Mouse (Mus musculus) cerebral cortex, adult 2 months (tissue): ENCODE results near the gene Uck1.

Experiments
- WGBS: fragments of 180-500 bp; shearing (Covaris S2); methylation state at CpG from one replicate; pipeline ENCODE4 v1.1.7; 2018; 5-methylcytosine and 5-hydroxymethylcytosine counted together

Uck1 gene

DNA sequence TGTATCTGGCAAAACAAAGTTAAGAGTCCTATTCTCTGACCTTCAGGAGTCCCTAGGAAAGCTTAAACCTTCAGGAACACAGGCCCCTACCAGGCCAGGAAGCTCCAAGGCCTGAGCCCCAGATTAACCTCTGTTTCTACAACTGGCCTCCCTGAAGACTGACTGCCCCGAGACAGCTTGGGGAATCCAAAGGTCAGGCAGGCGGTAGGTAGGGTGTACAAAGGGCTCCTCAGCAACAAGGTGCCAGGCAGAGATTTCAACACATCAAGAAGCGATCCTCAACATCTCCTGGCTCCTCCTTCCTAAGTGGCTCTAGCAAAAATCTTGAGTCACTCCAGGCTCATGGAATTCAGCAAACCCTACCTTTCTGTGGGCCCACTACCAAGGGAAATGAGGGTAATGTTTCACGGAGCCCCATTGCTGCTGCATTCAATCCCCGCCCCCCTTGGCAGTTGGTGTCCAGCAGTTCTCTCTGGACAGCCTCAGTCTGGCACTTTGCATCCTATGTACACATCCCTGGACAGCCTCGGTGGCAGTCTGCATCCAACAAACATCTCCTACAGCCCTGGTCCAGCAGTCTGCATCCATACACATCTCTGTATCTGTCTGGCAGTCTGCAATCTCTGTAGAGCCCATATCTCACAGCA is 949 bp downstream of the Uck1 start:
- 52% methylated on average over 6 of the region's 6 CpGs for WGBS

DNA sequence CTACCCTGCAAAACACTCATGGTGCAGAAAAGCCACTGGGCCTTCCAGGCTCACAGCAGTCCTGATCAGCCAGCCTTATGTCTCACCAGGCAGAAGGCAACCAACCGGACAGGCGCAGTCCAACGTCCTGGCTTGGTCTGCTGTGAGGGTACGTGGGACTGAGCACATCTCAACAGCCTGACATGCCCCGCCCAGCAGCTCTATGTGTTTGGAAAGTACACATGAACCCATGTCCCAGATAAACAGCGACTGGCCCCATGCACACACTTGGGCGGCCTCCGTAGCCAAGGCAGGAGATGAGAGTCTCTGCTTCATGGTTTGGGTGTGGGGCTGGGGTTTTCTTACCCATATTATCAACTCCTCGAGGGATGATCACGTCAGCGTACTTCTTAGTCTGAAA is 3.7 kb downstream of the Uck1 start:
- WGBS: 92% methylated on average over 11 of the region's 11 CpGs

GRCm38 (mm10) chr2:32254563-32254962 is 5.4 kb downstream of the Uck1 start:
- WGBS: 79% methylated on average over 5 of the region's 5 CpGs

- WGBS: 88% methylated on average over 1 of the region's 1 CpGs
Measured at GRCm38 (mm10) chr2:32253352-32253751, 6.6 kb downstream of the Uck1 start.

DNA sequence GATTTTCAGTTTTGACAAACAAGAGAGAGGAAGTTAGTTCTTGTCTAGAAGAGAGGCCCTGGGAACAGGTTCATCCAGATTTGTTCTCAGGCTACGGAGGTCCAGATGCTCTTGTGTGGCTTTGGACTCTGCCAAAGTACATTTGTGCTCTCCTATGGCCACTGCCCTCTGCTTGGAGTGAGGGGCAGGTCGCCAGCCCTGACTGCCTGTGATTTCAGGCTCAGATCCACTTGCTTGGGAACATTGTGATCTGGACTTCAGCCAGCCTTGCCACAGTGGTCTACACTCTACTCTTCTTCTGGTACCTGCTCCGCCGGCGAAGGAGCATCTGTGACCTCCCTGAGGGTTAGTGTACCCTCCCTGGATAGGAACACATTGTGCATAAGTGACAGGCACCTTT is 7.3 kb downstream of the Uck1 start:
- 89% methylated on average over 5 of the region's 5 CpGs for WGBS

DNA sequence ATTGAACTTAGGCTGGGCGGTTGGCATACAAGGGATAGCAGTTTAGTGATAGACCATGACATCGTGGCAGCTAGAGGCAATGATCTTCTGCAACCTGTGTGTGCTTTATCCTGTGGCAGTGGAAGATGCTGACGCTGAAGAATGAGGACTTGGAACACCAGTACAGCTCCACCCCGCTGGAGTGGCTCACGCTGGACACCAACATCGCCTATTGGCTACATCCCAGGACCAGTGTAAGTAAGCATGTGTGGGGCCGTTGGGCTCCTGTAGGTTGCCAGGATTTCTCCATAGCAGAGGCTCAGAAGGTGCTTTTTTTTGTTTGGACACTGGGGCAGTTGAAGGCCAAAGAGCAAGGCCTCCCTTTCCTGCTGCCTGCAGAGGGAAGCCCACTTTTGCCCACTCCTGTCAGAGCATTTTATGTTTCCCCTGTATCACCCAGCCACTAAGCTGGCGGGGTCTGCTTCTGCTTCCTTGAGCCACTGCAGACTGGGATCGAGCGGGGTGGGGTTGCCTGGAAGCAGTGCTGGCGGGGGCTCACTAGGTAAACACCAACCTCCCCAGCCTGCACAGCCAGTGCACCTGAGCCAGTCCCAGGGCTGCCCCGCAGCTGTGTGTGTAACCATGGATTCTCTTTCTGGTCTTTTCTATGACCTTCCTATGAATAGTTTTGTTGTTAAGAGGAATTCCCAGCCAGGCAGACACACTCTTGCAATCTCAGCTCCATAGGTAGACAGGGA is 8.0 kb downstream of the Uck1 start:
- WGBS: 85% methylated on average over 12 of the region's 12 CpGs

GRCm38 (mm10) chr2:32248377-32249361 is 11.3 kb downstream of the Uck1 start:
- 70% methylated on average over 10 of the region's 10 CpGs for WGBS

DNA sequence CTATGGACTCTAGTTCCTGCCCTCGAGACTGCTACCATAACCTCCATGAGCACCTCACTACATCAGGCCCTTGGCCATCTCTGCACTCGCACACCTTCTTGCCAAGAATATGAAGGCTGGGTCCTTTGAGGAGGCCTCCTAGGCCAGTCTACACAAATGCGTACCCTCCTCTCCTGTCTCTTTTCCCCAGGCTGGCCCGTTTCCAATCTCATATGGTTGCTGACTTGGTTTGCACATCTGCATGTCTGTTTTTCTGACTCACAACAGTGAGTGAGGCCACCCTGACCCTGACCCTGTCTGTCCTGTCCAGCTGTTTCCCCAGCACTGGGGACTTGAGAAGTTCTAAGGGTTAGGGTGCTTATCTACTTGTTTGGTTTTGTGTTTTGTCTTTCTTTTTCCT is 13.2 kb downstream of the Uck1 start:
- WGBS: 84% methylated on average over 4 of the region's 4 CpGs

DNA sequence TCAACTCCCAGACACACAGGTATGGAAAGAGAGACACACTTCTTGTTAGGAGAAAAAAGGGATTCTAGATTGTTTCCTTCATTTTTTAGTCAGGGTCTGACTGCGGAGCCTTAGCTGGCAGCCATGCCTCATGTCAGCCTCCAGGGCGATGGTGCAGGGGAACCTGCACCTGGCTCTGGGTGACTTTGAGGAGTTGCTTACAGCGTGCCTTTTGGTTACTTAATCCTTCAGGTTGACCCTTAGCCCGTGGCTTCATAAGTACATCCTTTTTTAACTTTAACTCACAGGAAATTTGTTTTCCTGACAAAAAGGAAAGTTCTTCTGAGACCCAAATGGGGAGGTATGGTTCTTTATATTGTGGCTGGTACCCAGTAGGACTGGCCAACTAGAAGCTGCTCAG is 17.0 kb downstream of the Uck1 start:
- 91% methylated on average over 4 of the region's 4 CpGs for WGBS

DNA sequence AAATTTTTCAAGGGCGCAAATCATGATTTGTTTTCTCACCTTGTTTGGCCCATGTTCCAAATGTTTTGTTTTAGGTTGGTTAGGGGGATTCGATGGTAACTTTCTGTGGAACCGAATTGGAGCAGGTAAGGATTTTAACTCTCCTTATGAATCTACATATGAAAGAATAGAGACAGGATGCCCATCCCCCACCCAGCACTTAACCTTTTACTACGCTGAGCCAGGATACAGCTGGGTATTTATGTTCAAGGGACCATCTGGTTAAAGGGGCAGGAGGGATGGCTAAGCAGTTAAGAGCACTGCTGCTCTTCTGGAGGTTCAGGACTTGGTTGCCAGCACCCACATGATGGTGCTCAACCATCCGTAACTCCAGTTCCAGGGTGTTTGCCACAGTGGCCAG is 19.4 kb downstream of the Uck1 start:
- 88% methylated on average over 5 of the region's 5 CpGs for WGBS

- 93% methylated on average over 9 of the region's 9 CpGs for WGBS
Measured at GRCm38 (mm10) chr2:32238708-32239435, 21.1 kb downstream of the Uck1 start.

- 37% methylated on average over 4 of the region's 4 CpGs for WGBS
Measured at GRCm38 (mm10) chr2:32237571-32237970, 22.4 kb downstream of the Uck1 start.

DNA sequence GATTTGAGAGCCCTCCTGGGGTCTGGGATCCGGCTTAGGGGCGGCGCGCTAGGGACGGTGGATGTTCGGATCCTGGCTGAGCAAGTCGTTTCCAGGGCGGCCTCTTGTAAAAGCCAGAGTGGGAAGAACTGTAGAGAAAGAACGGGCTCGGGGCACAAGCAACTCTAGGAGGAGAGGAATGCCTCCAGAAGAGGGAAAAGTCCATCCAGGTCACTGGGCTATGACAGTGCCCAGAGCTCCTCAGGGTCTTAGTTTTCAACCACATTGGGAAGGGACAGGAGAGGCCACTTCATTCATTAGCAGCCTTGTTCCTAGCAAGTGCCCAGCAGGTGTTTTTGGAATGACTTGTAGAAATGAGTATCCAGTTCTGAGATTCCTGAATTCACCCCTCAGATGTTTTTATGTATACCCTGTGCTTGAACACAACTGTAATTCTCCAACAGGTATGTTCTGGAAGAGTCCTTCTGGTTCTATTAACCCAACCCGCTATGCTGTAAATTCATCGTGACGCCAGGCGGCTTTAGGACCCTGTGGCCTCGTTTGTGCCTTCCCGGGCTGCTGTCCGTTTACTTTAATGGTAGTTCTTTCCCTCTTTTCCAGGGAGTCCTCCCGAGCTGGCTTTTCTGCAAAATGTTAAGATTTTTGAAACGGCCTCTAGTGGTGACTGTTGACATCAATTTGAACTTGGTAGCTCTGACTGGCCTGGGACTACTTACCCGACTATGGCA is 23.0 kb downstream of the Uck1 start:
- WGBS: under 1% methylated on average over 20 of the region's 20 CpGs

DNA sequence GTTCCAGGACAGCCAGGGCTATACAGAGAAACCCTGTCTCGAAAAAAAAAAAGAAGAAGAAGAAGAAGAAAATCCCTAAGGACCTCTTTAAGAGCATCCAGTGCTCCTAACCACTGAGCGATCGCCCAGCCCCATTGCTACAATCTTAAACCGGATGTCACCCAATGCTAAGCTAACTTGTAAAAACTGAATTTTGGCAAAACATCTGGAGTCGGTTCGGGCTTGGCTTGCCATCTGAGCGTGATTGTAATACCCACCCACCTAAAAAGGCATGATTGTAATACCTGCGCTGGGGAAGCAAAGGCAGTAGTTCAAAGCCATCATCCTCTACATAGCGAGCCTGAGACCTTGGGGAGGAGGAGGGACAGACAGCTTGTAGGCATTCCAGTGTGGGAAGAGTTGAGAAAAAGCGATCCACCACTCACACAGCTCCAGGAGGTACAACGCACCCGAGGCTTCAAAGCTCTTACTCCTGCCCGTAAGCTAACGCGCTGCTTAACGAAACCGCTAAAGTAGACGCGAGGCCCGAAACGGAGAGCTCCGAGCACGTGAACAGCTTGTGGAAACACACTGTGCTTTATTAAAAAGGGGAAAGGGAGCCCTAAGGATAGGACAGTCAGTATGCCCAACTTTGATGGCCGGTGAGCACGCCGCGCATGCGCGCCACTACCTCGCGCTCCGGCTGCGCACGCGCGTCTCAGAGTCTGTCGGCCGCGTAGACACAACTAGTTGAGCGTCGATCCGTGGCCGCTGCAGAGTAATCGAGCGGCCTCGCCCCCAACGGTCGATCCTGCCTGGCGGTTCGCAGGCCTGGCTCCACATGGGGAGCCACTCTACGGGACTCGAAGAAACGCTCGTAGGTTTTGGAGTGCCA is 23.8 kb downstream of the Uck1 start, which contains the start of gene Pomt1:
Pomt1 (plus strand) TSS at position 705 of the 874 bp plus-strand sequence.
- WGBS: under 1% methylated on average over 54 of the region's 54 CpGs

- WGBS: 17% methylated on average over 7 of the region's 7 CpGs
Measured at GRCm38 (mm10) chr2:32235433-32235832, 24.5 kb downstream of the Uck1 start.

DNA sequence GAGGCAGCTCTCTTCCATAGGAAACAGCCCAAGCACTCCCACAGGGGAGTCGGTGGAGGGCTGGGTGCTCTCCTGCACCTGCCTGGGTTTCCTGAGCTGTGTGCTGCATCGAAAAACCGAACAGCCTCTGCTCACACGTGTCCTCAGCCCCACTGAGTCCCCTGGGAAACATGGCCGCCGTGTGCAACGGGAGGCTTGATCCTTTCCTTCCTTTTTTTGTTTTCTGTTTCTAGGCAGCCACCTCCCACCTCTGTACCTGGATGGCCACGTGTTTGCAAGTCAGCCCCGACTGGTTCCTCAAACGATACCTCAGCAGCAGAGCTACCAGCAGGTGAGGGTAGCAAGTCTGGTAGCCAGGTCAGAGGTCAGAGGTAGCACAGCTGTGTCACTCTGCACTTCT is 37.9 kb downstream of the Uck1 start:
- 63% methylated on average over 10 of the region's 10 CpGs for WGBS

DNA sequence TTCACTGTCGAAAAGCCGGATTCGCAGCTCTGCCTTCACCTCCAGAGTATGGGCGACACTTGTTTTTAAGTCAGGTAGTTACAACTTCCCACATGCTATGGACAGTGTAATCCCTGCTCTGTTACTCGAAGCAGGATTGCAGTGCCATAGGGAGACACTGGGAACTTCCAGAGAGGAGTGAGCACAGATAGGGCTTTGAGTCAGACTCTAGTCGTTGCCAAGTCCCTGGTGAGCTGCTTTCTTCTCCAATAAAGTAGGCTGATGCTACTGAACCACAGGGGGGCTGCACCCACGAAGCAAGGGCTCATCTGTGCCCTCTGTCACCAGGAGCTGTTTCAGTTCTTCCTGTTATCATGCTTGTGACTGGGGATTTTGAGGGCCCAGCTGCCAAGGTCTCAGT is 38.4 kb downstream of the Uck1 start:
- WGBS: 57% methylated on average over 7 of the region's 7 CpGs

GRCm38 (mm10) chr2:32220969-32221368 is 39.0 kb downstream of the Uck1 start:
- 90% methylated on average over 10 of the region's 10 CpGs for WGBS

DNA sequence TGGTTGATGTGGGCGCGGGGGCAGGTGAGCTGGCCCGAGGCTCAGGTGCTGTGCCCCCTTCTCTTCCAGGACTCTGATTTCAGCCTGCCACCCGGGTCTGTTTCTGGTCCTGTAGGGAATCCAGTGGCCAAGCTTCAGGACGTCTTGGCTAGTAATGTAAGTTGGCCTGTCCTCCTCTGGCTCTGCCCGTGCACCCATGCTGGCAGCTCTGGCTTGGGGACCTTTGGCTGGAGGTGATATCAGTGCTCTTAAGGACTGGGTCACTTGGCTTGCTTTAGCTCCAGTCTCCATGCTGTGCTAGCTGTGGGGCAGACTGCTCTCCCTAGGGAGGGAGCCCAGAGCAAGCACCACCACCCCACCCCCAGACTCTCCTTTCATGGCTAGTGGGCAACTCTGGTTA is 39.9 kb downstream of the Uck1 start:
- WGBS: 85% methylated on average over 6 of the region's 6 CpGs

DNA sequence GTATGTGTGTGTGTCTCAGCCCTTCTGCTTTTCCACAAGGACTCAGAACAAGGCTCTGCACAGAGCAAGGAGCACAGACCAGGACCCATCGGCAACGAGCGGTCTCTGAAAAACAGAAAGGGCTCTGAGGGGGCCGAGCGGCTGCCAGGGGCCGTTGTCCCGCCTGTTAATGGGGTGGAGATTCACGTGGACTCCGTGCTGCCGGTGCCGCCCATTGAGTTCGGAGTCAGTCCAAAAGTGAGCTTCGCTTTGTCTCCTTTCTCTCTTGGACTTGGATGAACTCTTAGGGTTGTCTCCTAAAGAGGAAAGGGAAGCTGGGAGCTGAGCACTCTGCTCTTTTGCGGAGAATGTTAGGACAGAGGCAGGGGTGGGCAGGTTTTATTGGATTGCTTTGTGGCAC is 40.5 kb downstream of the Uck1 start:
- 87% methylated on average over 14 of the region's 14 CpGs for WGBS
